Mouse (Mus musculus) frontal cortex, postnatal 36 days (tissue): ENCODE results near the gene Ano2.
A peak's percentile ranks its signal among the peaks of the same experiment; 100 is the strongest.

Experiments
- DNase-seq, 2 experiments: peaks; one replicate each; pipeline ENCODE4 v3.0.0; 2022; ENCODE audit warnings: low spot score in 2 of 2

The Ano2 gene

GRCm38 (mm10) chr6:125690057-125690703 is at the start of gene Ano2:
Ano2 (plus strand) TSS chr6:125690419.
- no peak for DNase-seq

GRCm38 (mm10) chr6:125640486-125640885 is 49.7 kb upstream of the Ano2 start:
- no peak for DNase-seq

- peak; percentile 40 to 66 for DNase-seq
These were observed 49.1 kb upstream of the Ano2 start for GRCm38 (mm10) chr6:125641146-125641545.

DNA sequence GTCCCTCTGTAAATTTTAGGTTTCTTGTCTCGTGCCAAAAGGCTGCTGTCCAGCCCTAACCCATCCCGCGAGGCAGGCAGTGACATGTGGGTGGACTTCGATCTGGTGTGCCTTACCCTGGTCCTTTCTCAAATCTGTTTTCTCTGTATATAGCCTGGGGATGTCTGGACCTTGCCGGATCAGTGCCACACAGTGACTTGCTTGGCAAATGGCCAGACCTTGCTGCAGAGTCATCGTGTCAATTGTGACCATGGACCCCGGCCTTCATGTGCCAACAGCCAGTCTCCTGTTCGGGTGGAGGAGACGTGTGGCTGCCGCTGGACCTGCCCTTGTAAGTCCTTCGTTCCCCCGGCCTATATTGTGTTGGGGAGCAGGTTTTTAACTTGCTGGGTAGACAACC is 41.3 kb upstream of the Ano2 start:
- DNase-seq, result no peak

- no peak for DNase-seq
These were observed 38.9 kb upstream of the Ano2 start for GRCm38 (mm10) chr6:125651335-125651734.

DNA sequence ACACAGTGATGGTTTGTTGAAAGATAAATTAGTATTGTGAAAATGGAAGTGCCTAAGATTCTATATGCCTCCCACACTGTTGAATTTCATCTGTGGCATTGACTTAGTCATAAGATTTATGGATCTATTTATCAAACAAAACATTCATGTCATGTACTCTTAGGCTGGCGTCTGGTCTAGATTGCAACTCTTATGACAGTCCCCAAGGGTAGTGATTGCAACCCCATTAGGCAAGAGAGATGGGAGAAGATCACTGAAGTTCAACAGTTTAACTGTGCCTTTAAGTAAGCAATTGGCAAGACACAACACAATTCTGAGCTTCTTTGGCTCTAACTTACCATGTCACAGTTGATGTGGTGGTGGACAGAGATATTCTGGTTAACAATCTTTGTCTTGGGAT is 36.8 kb upstream of the Ano2 start:
- no peak for DNase-seq

DNA sequence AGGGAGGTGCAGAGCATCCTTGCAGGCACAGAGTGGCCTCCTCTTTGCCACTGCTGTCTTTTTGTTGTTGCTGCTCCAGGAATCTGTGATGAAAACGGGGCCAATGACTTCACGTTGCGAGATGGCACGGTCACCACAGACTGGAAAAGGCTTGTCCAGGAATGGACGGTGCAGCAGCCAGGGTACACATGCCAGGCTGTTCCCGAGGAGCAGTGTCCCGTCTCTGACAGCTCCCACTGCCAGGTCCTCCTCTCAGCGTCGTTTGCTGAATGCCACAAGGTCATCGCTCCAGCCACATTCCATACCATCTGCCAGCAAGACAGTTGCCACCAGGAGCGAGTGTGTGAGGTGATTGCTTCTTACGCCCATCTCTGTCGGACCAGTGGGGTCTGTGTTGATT is 33.3 kb upstream of the Ano2 start:
- DNase-seq, result no peak

DNA sequence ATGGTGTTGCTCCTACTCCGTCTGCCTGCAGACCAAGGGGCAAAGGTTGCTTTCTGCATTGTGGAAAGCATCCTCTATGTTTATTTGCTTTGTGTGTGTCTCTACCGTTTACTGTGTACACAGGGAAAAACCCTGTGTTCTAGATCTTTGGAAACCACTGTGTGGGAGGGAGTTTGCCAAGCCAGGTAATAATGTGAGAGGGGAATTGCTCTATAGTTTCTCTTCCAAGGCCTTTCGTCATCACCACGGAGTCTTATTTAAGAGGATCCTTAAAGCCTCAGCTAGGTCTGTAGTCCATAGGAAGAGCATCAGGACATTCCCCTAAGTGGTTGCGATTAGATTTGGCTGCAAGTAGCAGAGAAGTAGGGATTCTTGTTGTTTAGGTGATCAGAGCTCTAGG is 32.3 kb upstream of the Ano2 start:
- DNase-seq, result no peak

GRCm38 (mm10) chr6:125661106-125661877 is 28.9 kb upstream of the Ano2 start:
- DNase-seq, result peak; percentile 54 to 55

- DNase-seq, result no peak
These were observed 26.3 kb upstream of the Ano2 start for GRCm38 (mm10) chr6:125663906-125664305.

- DNase-seq, result no peak
These were observed 18.4 kb upstream of the Ano2 start for GRCm38 (mm10) chr6:125671835-125672234.

GRCm38 (mm10) chr6:125678492-125678891 is 11.7 kb upstream of the Ano2 start:
- DNase-seq, result no peak

- no peak for DNase-seq
These were observed 9.6 kb upstream of the Ano2 start for GRCm38 (mm10) chr6:125680613-125681012.

GRCm38 (mm10) chr6:125685420-125685819 is 4.8 kb upstream of the Ano2 start:
- DNase-seq, result no peak

DNA sequence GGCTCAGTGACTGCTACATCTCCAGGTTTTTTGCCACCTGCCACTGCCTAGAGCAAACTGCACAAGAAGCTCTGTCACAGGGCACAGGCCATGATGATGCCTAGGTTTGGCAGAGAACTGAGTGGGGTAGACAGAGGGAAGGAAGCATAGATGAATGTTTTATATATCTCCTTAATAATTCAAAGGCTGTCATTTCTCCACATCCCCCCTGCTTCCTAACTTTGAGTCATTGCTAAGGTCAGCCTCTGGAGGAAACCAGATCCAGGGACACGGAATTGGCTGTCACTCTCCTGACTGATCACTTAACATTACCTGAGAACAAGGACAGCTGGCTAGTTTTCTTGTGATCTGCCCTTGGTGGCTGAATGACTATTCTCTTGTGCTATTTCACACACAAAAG is 2.2 kb upstream of the Ano2 start:
- DNase-seq, result no peak

GRCm38 (mm10) chr6:125701146-125701545 is 10.9 kb downstream of the Ano2 start:
- DNase-seq, result no peak

GRCm38 (mm10) chr6:125711261-125711660 is 21.0 kb downstream of the Ano2 start:
- peak; percentile 22 to 67 for DNase-seq

DNA sequence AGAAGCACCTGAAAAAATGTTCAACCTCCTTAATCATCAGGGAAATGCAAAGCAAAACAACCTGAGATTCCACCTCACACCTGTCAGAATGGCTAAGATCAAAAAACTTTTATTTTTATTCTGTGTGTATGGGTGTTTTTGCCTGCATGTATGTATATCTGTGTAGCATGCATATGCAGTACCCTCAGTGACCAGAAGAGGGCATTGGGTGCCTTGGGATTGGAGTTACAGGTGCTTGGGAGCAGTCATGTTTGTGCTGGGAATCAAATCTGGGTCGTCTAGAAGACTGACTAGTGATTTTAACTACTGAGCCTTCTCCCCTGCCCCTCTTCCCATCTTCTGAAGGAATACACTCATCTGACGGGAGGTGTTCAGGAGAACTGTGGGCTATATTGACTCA is 36.2 kb downstream of the Ano2 start:
- no peak for DNase-seq

DNA sequence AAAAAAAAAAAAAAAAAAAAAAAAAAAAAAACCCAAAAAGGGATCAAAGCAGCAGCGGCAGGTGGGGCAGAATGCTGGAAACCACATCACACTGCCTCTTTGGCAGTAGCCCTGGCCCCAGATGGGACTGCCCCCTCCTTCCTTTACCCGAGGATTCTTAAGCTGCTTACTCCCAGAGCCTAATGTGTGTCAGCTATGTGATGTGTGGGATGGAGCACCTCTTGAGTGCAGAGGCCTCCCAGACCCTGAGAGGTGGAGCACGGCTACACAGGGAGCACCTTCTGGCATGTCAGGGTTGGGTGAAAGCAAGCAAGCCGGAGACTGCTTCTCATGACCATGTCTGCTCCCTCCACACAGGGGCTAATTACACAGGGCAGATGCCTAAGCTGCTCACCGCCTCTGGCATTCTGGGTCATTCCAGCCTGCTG is 37.3 kb downstream of the Ano2 start:
- no peak for DNase-seq

- DNase-seq, result no peak
These were observed 39.3 kb downstream of the Ano2 start for GRCm38 (mm10) chr6:125729471-125729870.

DNA sequence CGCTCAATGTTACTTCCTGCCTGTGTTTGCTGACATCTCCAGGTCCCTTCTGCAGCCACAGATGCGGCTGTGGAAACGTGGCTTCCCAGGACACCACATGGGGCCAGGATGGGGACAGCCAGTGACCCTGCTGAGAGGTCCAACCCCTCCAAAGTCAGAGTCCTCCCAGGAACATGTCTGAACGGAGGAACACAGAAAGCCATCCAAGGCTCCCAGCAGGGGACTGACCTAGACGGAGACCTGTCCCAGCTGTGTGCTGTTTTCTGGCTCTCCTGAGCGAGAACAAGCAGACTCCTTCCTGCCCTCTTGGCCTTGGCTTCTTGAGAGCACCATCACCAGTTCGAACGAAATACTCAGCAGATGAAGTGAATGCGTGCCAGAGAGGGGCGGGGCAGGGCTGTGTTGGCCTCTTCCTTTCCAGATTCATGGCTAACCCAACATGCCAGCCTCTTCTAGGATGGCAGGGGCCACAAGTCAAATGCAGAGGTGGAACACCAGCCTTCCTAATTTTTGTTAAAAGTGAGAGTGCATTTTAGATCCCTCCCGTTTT is 39.8 kb downstream of the Ano2 start:
- no peak for DNase-seq

DNA sequence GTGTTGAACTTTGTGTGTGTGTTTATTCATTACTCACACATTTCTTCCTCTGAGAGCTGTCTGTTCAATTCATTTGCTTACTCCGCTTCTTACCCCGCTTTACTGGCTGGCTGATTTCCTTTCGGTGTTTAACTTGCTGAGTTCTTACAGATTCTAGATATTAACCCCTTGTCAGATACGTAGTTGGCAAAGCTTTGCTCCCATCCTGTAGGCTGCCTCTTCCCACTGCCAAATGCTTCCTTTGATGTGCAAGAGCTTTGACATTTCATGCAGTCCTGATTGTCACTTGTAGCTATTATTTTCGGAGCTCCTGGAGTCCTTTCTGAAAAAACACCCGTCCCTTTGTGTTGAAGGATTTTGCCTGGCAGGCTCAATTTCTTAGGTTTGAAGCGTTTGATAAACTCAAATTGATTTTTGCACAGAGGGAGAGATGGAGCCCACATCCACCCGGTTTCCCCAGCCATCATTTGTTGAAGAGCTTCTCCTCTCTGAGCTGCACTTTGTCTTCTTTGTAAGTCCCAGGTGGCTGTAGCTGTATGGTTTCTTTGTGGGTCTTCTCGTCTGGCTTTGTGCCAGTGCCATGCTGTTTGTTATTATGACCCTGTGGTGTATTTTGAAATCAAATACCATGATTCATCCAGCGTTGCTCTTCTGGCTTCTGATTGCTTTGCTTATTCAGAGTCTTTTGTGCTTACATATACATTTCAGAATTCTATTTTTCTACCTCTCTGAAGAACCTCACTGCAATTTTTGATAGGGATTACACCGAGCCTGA is 47.5 kb downstream of the Ano2 start:
- no peak for DNase-seq
